Comparison of ENCODE assay signal across 10 mouse cellular contexts in genomic region chr8:11259832-11260615, GRCm38 (mm10). TPM values are rescaled to one million over a fixed set of nuclear protein-coding genes. Genes with fewer than 3 reads are reported as not detected.
DNase-seq lines count a peak whose midpoint lies in the region; ATAC-seq and TF ChIP-seq lines count a peak whose summit lies in the region.
"Had no signal": no experiment of that assay in that cellular context is flagged by ENCODE, and none has a peak within 500 bp of the region (broad histone marks: within the 10 kb centered on the region; RNA-seq: fewer than 3 reads in every experiment).

No protein-coding gene starts in this region.

- WGBS in limb, embryonic 15.5 days, result 30% methylated on average over 10 of the region's 10 CpGs
- 29% methylated on average over 10 of the region's 10 CpGs for WGBS in stomach, embryonic 15.5 days
- 49% methylated on average over 10 of the region's 10 CpGs for WGBS in hindbrain, postnatal 0 days

- H3K9me3 ChIP-seq in limb, embryonic 15.5 days, result no peaks in the 10 kb centered on the region
- no peaks in the 10 kb centered on the region for H3K9me3 ChIP-seq in stomach, embryonic 15.5 days
- H3K9me3 ChIP-seq in hindbrain, postnatal 0 days (ENCODE audit: low read length), result no peaks in the 10 kb centered on the region
- H3K9me3 ChIP-seq: embryonic facial prominence, embryonic 15.5 days; neural tube, embryonic 13.5 days had no signal

- peaks cover 40% of the 10 kb centered on the region for H3K4me1 ChIP-seq in limb, embryonic 15.5 days
- peaks cover 25% of the 10 kb centered on the region for H3K4me1 ChIP-seq in stomach, embryonic 15.5 days
- 0 out of 2 replicates have a peak, but pooled peaks cover 5% of the 10 kb centered on the region for H3K4me1 ChIP-seq in hindbrain, postnatal 0 days (ENCODE audit: insufficient read depth, low read length)

- ATAC-seq in granulocyte monocyte progenitor cell, adult 5-6 weeks (replicated peaks; ENCODE audit: poor library complexity, severe bottlenecking), result peak; percentile 83
- ATAC-seq in limb, embryonic 15.5 days (ENCODE audit: insufficient number of reproducible peaks, low FRiP score, low TSS enrichment, low read depth), result no peak
- 0 out of 2 replicates have a peak, but pooled peaks have one; percentile 34 for ATAC-seq in stomach, embryonic 15.5 days (ENCODE audit: insufficient read depth, low FRiP score, low read depth)
- ATAC-seq in hindbrain, postnatal 0 days, result no peak

- no peaks in the 10 kb centered on the region for H3K27me3 ChIP-seq in limb, embryonic 15.5 days
- no peaks in the 10 kb centered on the region for H3K27me3 ChIP-seq in stomach, embryonic 15.5 days (replicated peaks)
- H3K27me3 ChIP-seq in hindbrain, postnatal 0 days (ENCODE audit: insufficient read depth, low read length), result no peaks in the 10 kb centered on the region
- H3K27me3 ChIP-seq: embryonic facial prominence, embryonic 15.5 days; neural tube, embryonic 13.5 days had no signal

- no peak overlapping the region for H3K4me2 ChIP-seq in limb, embryonic 15.5 days
- H3K4me2 ChIP-seq in stomach, embryonic 15.5 days, result no peak overlapping the region
- no peak overlapping the region for H3K4me2 ChIP-seq in hindbrain, postnatal 0 days (ENCODE audit: low read depth, low read length)
- H3K4me2 ChIP-seq: embryonic facial prominence, embryonic 15.5 days; neural tube, embryonic 13.5 days had no signal

- H3K27ac ChIP-seq in layer of hippocampus, adult 2 months, result peak overlapping the region; percentile 23; the same call in 1 of the 2 replicates
- peak overlapping the region; percentile 65 for H3K27ac ChIP-seq in limb, embryonic 15.5 days
- H3K27ac ChIP-seq in stomach, embryonic 15.5 days, result no peak overlapping the region
- H3K27ac ChIP-seq in hindbrain, postnatal 0 days, result no peak overlapping the region
- H3K27ac ChIP-seq: embryonic facial prominence, embryonic 15.5 days; neural tube, embryonic 13.5 days had no signal

- DNase-seq in layer of hippocampus, adult 2 months (ENCODE audit: low spot score in 2 of 2), result no peak
- no peak for DNase-seq in layer of hippocampus, adult 9-10 months (ENCODE audit: low spot score)
- no peak for DNase-seq in hindbrain, postnatal 0 days (ENCODE audit: low spot score)
- no peak for DNase-seq in thymus, postnatal 10 days (ENCODE audit: low spot score in 2 of 2)
- DNase-seq in thymus, adult 18-20 months, result no peak

- H3K9ac ChIP-seq in limb, embryonic 15.5 days, result no peak overlapping the region
- H3K9ac ChIP-seq in stomach, embryonic 15.5 days, result no peak overlapping the region
- no peak overlapping the region for H3K9ac ChIP-seq in hindbrain, postnatal 0 days (replicated peaks; ENCODE audit: low read length)
- H3K9ac ChIP-seq: embryonic facial prominence, embryonic 15.5 days; neural tube, embryonic 13.5 days had no signal

- H3K4me3 ChIP-seq in layer of hippocampus, adult 2 months, result no peak overlapping the region
- no peak overlapping the region for H3K4me3 ChIP-seq in limb, embryonic 15.5 days
- H3K4me3 ChIP-seq in stomach, embryonic 15.5 days (replicated peaks), result no peak overlapping the region
- no peak overlapping the region for H3K4me3 ChIP-seq in hindbrain, postnatal 0 days (ENCODE audit: low read length)
- H3K4me3 ChIP-seq: embryonic facial prominence, embryonic 15.5 days; neural tube, embryonic 13.5 days had no signal

- TF ChIP-seq CTCF in layer of hippocampus, adult 2 months (conservative IDR thresholded peaks at IDR 0.05), result no peak
- no peak for TF ChIP-seq CTCF in hindbrain, postnatal 0 days (IDR thresholded peaks at IDR 0.05; ENCODE audit: low read depth)

- H3K36me3 ChIP-seq in limb, embryonic 15.5 days, result no peaks in the 10 kb centered on the region
- H3K36me3 ChIP-seq in stomach, embryonic 15.5 days, result no peaks in the 10 kb centered on the region
- H3K36me3 ChIP-seq in hindbrain, postnatal 0 days (ENCODE audit: insufficient read depth, low read length), result no peaks in the 10 kb centered on the region
- H3K36me3 ChIP-seq: embryonic facial prominence, embryonic 15.5 days; neural tube, embryonic 13.5 days had no signal

RNA-seq across cellular contexts. Expression of gene Col4a2, which starts 52.6 kb away (rescaled TPM):
- total RNA-seq in layer of hippocampus, adult 2 months (2021), result 10 to 100 TPM; 53.7 to 55.4 TPM
- total RNA-seq in granulocyte monocyte progenitor cell, adult 5-6 weeks (2014; fragmentation: Nextera tagmentation), result 0.04 and 0.52 TPM in 2 replicates
- 0.26 TPM in 1 of 2 replicates, not detected in the other for total RNA-seq in granulocyte monocyte progenitor cell, adult 5-6 weeks (2017)
- 77.4 and 83.3 TPM in 2 replicates for polyA plus RNA-seq in limb, embryonic 15.5 days (2015; fragmentation: Nextera tagmentation; extraction: Ambion mirVana)
- polyA plus RNA-seq in stomach, embryonic 15.5 days (2015; fragmentation: Nextera tagmentation; extraction: Ambion mirVana), result 72.1 and 81.2 TPM in 2 replicates
- 76.6 and 95.8 TPM in 2 replicates for total RNA-seq in hindbrain, postnatal 0 days (2014; rRNA removed)
- 26.5 and 27.8 TPM in 2 replicates for polyA plus RNA-seq in hindbrain, postnatal 0 days (2015; fragmentation: Nextera tagmentation; extraction: Ambion mirVana)

RNA-seq across cellular contexts. Expression of gene Col4a1, which starts 52.6 kb away (rescaled TPM):
- 10 to 100 TPM; 52.0 to 53.6 TPM for total RNA-seq in layer of hippocampus, adult 2 months (2021)
- total RNA-seq in granulocyte monocyte progenitor cell, adult 5-6 weeks (2014; fragmentation: Nextera tagmentation), result not detected in 2 replicates
- 0.22 and 0.67 TPM in 2 replicates for total RNA-seq in granulocyte monocyte progenitor cell, adult 5-6 weeks (2017)
- polyA plus RNA-seq in limb, embryonic 15.5 days (2015; fragmentation: Nextera tagmentation; extraction: Ambion mirVana), result 172 and 209 TPM in 2 replicates
- polyA plus RNA-seq in stomach, embryonic 15.5 days (2015; fragmentation: Nextera tagmentation; extraction: Ambion mirVana), result 191 and 208 TPM in 2 replicates
- total RNA-seq in hindbrain, postnatal 0 days (2014; rRNA removed), result 203 and 254 TPM in 2 replicates
- polyA plus RNA-seq in hindbrain, postnatal 0 days (2015; fragmentation: Nextera tagmentation; extraction: Ambion mirVana), result 46.4 and 55.6 TPM in 2 replicates

Comparison
In these comparisons a context has a peak if more than half of its experiments do, and no peak if none do; other contexts are left out.
1. H3K27ac ChIP-seq: peak in layer of hippocampus, adult 2 months (single experiment) and limb, embryonic 15.5 days (single experiment); none in stomach, embryonic 15.5 days (single experiment) and hindbrain, postnatal 0 days (single experiment).
2. ATAC-seq: peak in granulocyte monocyte progenitor cell, adult 5-6 weeks (single experiment) and stomach, embryonic 15.5 days (single experiment); none in limb, embryonic 15.5 days (single experiment) and hindbrain, postnatal 0 days (single experiment).
3. RNA of gene Col4a2, which starts 52.6 kb away (total RNA-seq): 76.6 to 95.8 TPM in hindbrain, postnatal 0 days and 53.7 to 55.4 TPM in layer of hippocampus, adult 2 months; 0.04 to 0.52 TPM in granulocyte monocyte progenitor cell, adult 5-6 weeks; every median in the first group is over 10 times any median in the second.
4. RNA of gene Col4a1, which starts 52.6 kb away (total RNA-seq): 203 to 254 TPM in hindbrain, postnatal 0 days and 52.0 to 53.6 TPM in layer of hippocampus, adult 2 months; 0.22 to 0.67 TPM in granulocyte monocyte progenitor cell, adult 5-6 weeks; every median in the first group is over 10 times any median in the second.